Mouse (Mus musculus) midbrain, embryonic 16.5 days (tissue): ENCODE data around the gene Efemp2. TPM values are rescaled to one million over a fixed set of nuclear protein-coding genes. Genes with fewer than 3 reads are reported as not detected.
A peak's percentile ranks its signal among the peaks of the same experiment; 100 is the strongest.

Experiments used
- ATAC-seq: fragments of 200-750 bp; cut with Nextera tagmentation; 2 replicates; pipeline ENCODE4 v1.8.0; 2017; ENCODE audit warnings: moderate TSS enrichment
- H3K27ac ChIP-seq: fragments of 300-500 bp; sonication (generic); 2 replicates; pipeline ENCODE4 v1.5.1; 2014; ENCODE audit warnings: mild to moderate bottlenecking, low read length, mixed read lengths
- H3K27me3 ChIP-seq: fragments of 300-500 bp; sonication (generic); 2 replicates; pipeline ENCODE4 v1.6.1; 2014; ENCODE audit warnings: low read depth, low read length, mixed read lengths; ENCODE audit not compliant: control insufficient read depth, insufficient read depth
- H3K36me3 ChIP-seq: fragments of 300-500 bp; sonication (generic); 2 replicates; pipeline ENCODE4 v1.6.1; 2014; ENCODE audit warnings: mild to moderate bottlenecking, low read length, moderate library complexity, mixed read lengths; ENCODE audit not compliant: control insufficient read depth, insufficient read depth
- H3K4me1 ChIP-seq: fragments of 300-500 bp; sonication (generic); 2 replicates; pipeline ENCODE4 v1.6.1; 2014; ENCODE audit warnings: mild to moderate bottlenecking, low read length, mixed read lengths; ENCODE audit not compliant: control insufficient read depth, insufficient read depth
- H3K4me2 ChIP-seq: fragments of 300-500 bp; sonication (generic); 2 replicates; pipeline ENCODE4 v1.6.1; 2014; ENCODE audit warnings: mild to moderate bottlenecking, low read length, mixed read lengths
- H3K4me3 ChIP-seq: fragments of 300-500 bp; sonication (generic); 2 replicates; pipeline ENCODE4 v1.5.1; 2014; ENCODE audit warnings: low read depth, mild to moderate bottlenecking, low read length, moderate library complexity, mixed read lengths
- H3K9ac ChIP-seq: fragments of 300-500 bp; sonication (generic); 2 replicates; pipeline ENCODE4 v1.6.1; 2014; ENCODE audit warnings: low read depth, low read length, mixed read lengths
- H3K9me3 ChIP-seq: fragments of 300-500 bp; sonication (generic); replicated peaks from 2 replicates; pipeline ENCODE4 v1.6.1; 2014; ENCODE audit warnings: mild to moderate bottlenecking, low read length, mixed read lengths; ENCODE audit not compliant: control insufficient read depth, poor library complexity, severe bottlenecking
- WGBS: fragments of 180-500 bp; shearing (Covaris S2); extraction: QIAGEN DNeasy Blood & Tissue Kit; methylation state at CpG from one replicate; pipeline ENCODE4 v1.1.7; 2014; 5-methylcytosine and 5-hydroxymethylcytosine counted together
- polyA plus RNA-seq: library from polyadenylated mRNA; unstranded; fragments of >200 nt; fragmentation: Nextera tagmentation; extraction: Ambion mirVana; gene quantifications from 2 replicates; pipeline ENCODE4 v1.2.1, GENCODE M21; 2015

The Efemp2 gene
- polyA plus RNA-seq, 1 experiment from 2014 or later = 34.1 TPM

GRCm38 (mm10) chr19:5471846-5472245 lies 1.9 kb upstream of the Efemp2 start:
- H3K9me3 ChIP-seq = no peaks in the 10 kb centered on the region
- H3K36me3 ChIP-seq = no peaks in the 10 kb centered on the region
- H3K4me2 ChIP-seq = no peak overlapping the region
- 47% methylated on average over 5 of the region's 5 CpGs for WGBS
- no peak overlapping the region for H3K9ac ChIP-seq
- ATAC-seq = no peak
- H3K4me3 ChIP-seq = no peak overlapping the region
- H3K27me3 ChIP-seq = no peaks in the 10 kb centered on the region
- H3K4me1 ChIP-seq = peaks cover 12% of the 10 kb centered on the region
- no peak overlapping the region for H3K27ac ChIP-seq

DNA sequence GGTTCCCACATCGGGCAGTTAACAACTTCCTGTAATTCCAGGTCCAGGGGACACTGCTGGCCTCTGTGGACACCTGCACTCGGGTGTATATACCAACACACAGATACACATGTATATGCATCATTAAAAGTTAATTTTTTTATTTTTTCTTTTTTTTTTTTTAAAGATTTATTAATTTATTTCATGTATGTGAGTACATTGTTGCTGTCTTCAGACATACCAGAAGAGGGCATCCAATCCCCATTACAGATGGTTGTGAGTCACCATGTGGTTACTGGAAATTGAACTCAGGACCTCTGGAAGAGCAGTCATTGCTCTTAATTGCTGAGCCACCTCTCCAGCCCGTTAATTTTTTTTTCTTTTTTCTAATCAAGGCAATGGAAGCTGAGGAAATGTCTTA lies 897 bp upstream of the Efemp2 start:
- Histone ChIP-seq H3K4me3 (no peak overlapping the region), H3K4me1 (peaks cover 12% of the 10 kb centered on the region), H3K9me3 (no peaks in the 10 kb centered on the region), H3K27ac (no peak overlapping the region), H3K36me3 (no peaks in the 10 kb centered on the region), H3K27me3 (no peaks in the 10 kb centered on the region), H3K9ac (no peak overlapping the region), H3K4me2 (no peak overlapping the region)
- 81% methylated on average over 3 of the region's 3 CpGs for WGBS
- ATAC-seq = no peak

GRCm38 (mm10) chr19:5474281-5475068 lies 721 bp downstream of the Efemp2 start:
- WGBS = under 1% methylated on average over 62 of the region's 68 CpGs
- Histone ChIP-seq H3K36me3 (peaks cover 3% of the 10 kb centered on the region; the same call in 1 of the 2 replicates), H3K9ac (peak overlapping the region; percentile 84), H3K27ac (peak overlapping the region; percentile 45), H3K4me2 (peak overlapping the region; percentile 99), H3K27me3 (no peaks in the 10 kb centered on the region), H3K4me3 (peak overlapping the region; percentile 62), H3K9me3 (no peaks in the 10 kb centered on the region), H3K4me1 (peaks cover 12% of the 10 kb centered on the region)
- peak; percentile 72 for ATAC-seq

GRCm38 (mm10) chr19:5475069-5475714 lies 1.4 kb downstream of the Efemp2 start:
- no peak for ATAC-seq
- H3K4me3 ChIP-seq = peak overlapping the region; percentile 62
- H3K27me3 ChIP-seq = no peaks in the 10 kb centered on the region
- peaks cover 5% of the 10 kb centered on the region; the same call in 1 of the 2 replicates for H3K36me3 ChIP-seq
- H3K27ac ChIP-seq = peak overlapping the region; percentile 45
- WGBS = 19% methylated on average over 13 of the region's 13 CpGs
- no peaks in the 10 kb centered on the region for H3K9me3 ChIP-seq
- peak overlapping the region; percentile 99 for H3K4me2 ChIP-seq
- peak overlapping the region; percentile 84 for H3K9ac ChIP-seq
- peaks cover 12% of the 10 kb centered on the region for H3K4me1 ChIP-seq

GRCm38 (mm10) chr19:5477004-5477667 lies 3.4 kb downstream of the Efemp2 start:
- WGBS = 87% methylated on average over 10 of the region's 10 CpGs
- Histone ChIP-seq H3K9me3 (no peaks in the 10 kb centered on the region), H3K27ac (no peak overlapping the region), H3K36me3 (peaks cover 11% of the 10 kb centered on the region; the same call in 1 of the 2 replicates), H3K4me2 (no peak overlapping the region), H3K27me3 (no peaks in the 10 kb centered on the region), H3K4me3 (no peak overlapping the region), H3K9ac (no peak overlapping the region), H3K4me1 (peaks cover 12% of the 10 kb centered on the region)
- ATAC-seq = no peak

DNA sequence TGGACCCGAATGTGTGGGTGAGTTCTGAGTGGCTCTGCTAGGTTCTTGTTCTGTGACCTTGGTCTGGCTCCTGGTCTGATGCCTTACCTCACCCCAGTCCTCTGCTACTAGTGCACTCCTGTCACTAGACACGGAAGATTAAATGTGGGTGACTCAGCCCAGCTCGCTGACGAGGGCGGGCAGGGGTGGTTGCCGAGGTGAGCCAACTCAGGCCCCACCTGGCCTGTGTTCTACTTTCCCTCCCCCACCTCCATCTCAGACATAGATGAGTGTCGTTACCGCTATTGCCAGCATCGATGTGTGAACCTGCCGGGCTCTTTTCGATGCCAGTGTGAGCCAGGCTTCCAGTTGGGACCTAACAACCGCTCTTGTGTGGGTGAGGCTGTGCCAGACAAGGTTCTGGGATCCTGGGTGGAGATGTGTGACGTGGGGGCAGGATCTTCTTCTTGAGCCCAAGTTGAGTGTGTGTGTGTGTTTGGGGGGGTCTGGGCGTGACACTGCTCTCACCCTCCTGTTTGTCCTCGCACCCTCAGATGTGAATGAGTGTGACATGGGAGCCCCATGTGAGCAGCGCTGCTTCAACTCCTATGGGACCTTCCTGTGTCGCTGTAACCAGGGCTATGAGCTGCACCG lies 4.0 kb downstream of the Efemp2 start:
- 92% methylated on average over 18 of the region's 18 CpGs for WGBS
- no peak overlapping the region for H3K4me3 ChIP-seq
- H3K9me3 ChIP-seq = no peaks in the 10 kb centered on the region
- no peaks in the 10 kb centered on the region for H3K27me3 ChIP-seq
- H3K4me1 ChIP-seq = peaks cover 12% of the 10 kb centered on the region
- ATAC-seq = no peak
- no peak overlapping the region for H3K4me2 ChIP-seq
- H3K27ac ChIP-seq = no peak overlapping the region
- H3K9ac ChIP-seq = no peak overlapping the region
- H3K36me3 ChIP-seq = peaks cover 17% of the 10 kb centered on the region

DNA sequence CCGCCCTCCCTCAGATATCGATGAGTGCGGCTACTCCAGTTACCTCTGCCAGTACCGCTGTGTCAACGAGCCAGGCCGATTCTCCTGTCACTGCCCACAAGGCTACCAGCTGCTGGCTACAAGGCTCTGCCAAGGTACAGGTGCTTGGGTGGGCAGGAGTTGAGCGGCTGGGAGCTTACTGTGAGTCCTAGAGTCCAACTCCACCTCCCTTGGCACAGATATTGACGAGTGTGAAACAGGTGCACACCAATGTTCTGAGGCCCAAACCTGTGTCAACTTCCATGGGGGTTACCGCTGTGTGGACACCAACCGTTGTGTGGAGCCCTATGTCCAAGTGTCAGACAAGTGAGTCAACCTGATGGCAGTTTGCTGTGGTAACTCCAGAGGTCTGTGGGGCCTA lies 6.3 kb downstream of the Efemp2 start:
- Histone ChIP-seq H3K36me3 (peaks cover 30% of the 10 kb centered on the region), H3K27me3 (no peaks in the 10 kb centered on the region), H3K9ac (no peak overlapping the region), H3K4me2 (no peak overlapping the region), H3K9me3 (no peaks in the 10 kb centered on the region), H3K4me3 (no peak overlapping the region), H3K4me1 (peaks cover 7% of the 10 kb centered on the region), H3K27ac (no peak overlapping the region)
- 89% methylated on average over 10 of the region's 10 CpGs for WGBS
- ATAC-seq = no peak

- Histone ChIP-seq H3K27ac (no peak overlapping the region), H3K36me3 (peaks cover 30% of the 10 kb centered on the region), H3K27me3 (no peaks in the 10 kb centered on the region), H3K9ac (no peak overlapping the region), H3K4me1 (peaks cover 2% of the 10 kb centered on the region; the same call in 1 of the 2 replicates), H3K4me2 (no peak overlapping the region), H3K9me3 (no peaks in the 10 kb centered on the region), H3K4me3 (no peak overlapping the region)
- WGBS = 93% methylated on average over 10 of the region's 10 CpGs
- no peak for ATAC-seq
These were observed 7.6 kb downstream of the Efemp2 start for GRCm38 (mm10) chr19:5481398-5481797.
